Mouse (Mus musculus) limb, embryonic 12.5 days (tissue): ENCODE results near the gene Camkk2. TPM values are rescaled to one million over a fixed set of nuclear protein-coding genes. Genes with fewer than 3 reads are reported as not detected.
A peak's percentile ranks its signal among the peaks of the same experiment; 100 is the strongest.

Experiments
- ATAC-seq: fragments of 200-750 bp; cut with Nextera tagmentation; 2 replicates; pipeline ENCODE4 v1.8.0; 2017; ENCODE audit warnings: low read depth, moderate TSS enrichment; ENCODE audit not compliant: insufficient number of reproducible peaks, insufficient read depth, low FRiP score, low TSS enrichment
- H3K27ac ChIP-seq: fragments of 300-500 bp; sonication (generic); 2 replicates; pipeline ENCODE4 v1.5.1; 2016; ENCODE audit warnings: mild to moderate bottlenecking, moderate library complexity
- H3K27me3 ChIP-seq: fragments of 300-500 bp; sonication (generic); 2 replicates; pipeline ENCODE4 v1.6.1; 2016; ENCODE audit warnings: mild to moderate bottlenecking, moderate library complexity
- H3K36me3 ChIP-seq: fragments of 300-500 bp; sonication (generic); 2 replicates; pipeline ENCODE4 v1.6.1; 2016; ENCODE audit warnings: mild to moderate bottlenecking, moderate library complexity
- H3K4me1 ChIP-seq: fragments of 300-500 bp; sonication (generic); replicated peaks from 2 replicates; pipeline ENCODE4 v1.6.1; 2016
- H3K4me2 ChIP-seq: fragments of 300-500 bp; sonication (generic); 2 replicates; pipeline ENCODE4 v1.6.1; 2016; ENCODE audit warnings: mild to moderate bottlenecking, moderate library complexity
- H3K4me3 ChIP-seq: fragments of 300-500 bp; sonication (generic); replicated peaks from 2 replicates; pipeline ENCODE4 v1.5.1; 2016; ENCODE audit warnings: mild to moderate bottlenecking
- H3K9ac ChIP-seq: fragments of 300-500 bp; sonication (generic); replicated peaks from 2 replicates; pipeline ENCODE4 v1.6.1; 2016; ENCODE audit warnings: mild to moderate bottlenecking, moderate library complexity
- H3K9me3 ChIP-seq: fragments of 300-500 bp; sonication (generic); 2 replicates; pipeline ENCODE4 v1.6.1; 2016; ENCODE audit warnings: mild to moderate bottlenecking, moderate library complexity
- WGBS: fragments of 180-500 bp; shearing (Covaris S2); methylation state at CpG from one replicate; pipeline ENCODE4 v1.1.7; 2016; 5-methylcytosine and 5-hydroxymethylcytosine counted together
- polyA plus RNA-seq: library from polyadenylated mRNA; unstranded; fragments of >200 nt; fragmentation: Nextera tagmentation; extraction: Ambion mirVana; gene quantifications from 2 replicates; pipeline ENCODE4 v1.2.1, GENCODE M21; 2016

Gene Camkk2
- polyA plus RNA-seq, 1 experiment from 2014 or later: 38.0 TPM

DNA sequence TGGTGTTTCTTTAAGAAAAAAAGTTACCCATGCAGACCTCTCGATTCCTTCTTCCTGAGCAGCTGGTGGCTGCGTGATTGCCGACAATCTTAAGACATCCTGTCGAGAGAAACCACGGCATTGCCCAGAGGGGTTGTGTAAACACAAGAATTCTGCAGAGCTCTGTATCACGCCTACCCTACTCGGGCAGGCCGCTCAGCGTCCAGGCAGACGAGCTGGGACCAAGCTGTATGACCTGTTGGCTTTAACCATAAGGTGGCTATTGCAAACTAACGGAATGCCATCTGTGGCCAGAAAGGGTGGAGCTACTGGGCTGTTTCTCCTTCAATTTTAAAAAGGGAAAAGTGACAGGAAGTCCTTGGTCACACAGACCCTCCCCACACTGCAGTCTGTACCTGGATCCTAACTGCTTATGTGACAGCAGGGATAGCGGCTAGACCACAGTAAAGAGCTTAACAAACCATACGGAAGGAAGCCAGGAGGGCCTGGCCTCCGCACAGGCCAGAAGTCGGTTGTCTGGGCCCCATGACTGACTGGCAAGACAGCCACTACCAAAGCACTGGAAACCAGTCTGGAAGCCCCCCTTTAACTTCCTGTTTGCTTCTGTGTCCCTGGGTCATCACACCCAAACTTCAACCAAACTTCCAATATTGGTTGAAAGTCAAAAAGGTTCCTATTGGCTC is 47.1 kb downstream of the Camkk2 start:
- no peak for ATAC-seq
- no peak overlapping the region for H3K4me3 ChIP-seq
- H3K9ac ChIP-seq: no peak overlapping the region
- H3K4me2 ChIP-seq: peak overlapping the region; percentile 28
- H3K36me3 ChIP-seq: peaks cover 15% of the 10 kb centered on the region
- H3K27ac ChIP-seq: peak overlapping the region; percentile 84
- H3K4me1 ChIP-seq: peaks cover 23% of the 10 kb centered on the region
- H3K27me3 ChIP-seq: no peaks in the 10 kb centered on the region
- no peaks in the 10 kb centered on the region for H3K9me3 ChIP-seq
- 27% methylated on average over 15 of the region's 15 CpGs for WGBS

DNA sequence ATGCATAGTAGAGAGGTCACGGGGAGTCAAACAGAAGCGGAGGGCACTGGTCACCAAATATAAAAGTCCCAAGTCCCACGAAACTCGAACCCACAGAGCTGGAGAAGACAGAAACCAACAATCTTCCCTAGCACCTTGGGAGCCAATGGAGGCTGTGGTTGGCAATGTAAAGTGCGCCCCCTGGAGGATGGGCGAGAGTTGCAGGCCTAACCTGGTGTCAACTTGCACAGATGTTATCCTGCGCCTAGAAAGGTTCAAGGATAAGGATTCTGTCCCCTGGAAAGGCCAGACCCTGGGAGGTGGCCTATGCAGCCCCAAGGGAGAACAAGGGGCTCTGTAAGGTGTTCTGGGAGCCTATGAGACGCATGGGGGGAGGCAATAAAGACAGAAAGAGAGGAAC is 47.9 kb downstream of the Camkk2 start:
- peaks cover 6% of the 10 kb centered on the region; the same call in 1 of the 2 replicates for H3K36me3 ChIP-seq
- no peaks in the 10 kb centered on the region for H3K9me3 ChIP-seq
- 67% methylated on average over 8 of the region's 8 CpGs for WGBS
- peak overlapping the region; percentile 84 for H3K27ac ChIP-seq
- peaks cover 23% of the 10 kb centered on the region for H3K4me1 ChIP-seq
- H3K9ac ChIP-seq: no peak overlapping the region
- 0 out of 2 replicates have a peak overlapping the region, but pooled peaks have one; percentile 28 for H3K4me2 ChIP-seq
- H3K4me3 ChIP-seq: no peak overlapping the region
- no peak for ATAC-seq
- no peaks in the 10 kb centered on the region for H3K27me3 ChIP-seq

DNA sequence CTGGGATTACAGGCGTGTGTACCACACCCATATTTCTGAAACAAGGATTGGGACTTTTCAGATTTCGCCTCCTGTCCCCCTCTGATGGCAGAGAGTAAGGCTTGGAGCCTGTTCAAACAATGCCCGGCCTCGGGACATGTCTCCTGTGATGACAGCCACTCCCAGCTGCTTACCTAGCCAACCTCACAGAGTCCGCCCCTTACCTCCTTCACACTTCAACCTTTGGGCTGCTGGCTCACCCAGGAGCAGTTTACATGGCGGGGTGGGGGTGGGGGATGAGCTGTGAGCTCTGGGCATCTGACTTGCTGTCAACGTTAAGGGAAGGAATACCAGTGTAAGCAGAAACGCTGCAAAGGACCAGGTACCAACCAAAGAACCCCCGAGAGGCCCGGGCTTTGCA is 48.4 kb downstream of the Camkk2 start:
- no peak overlapping the region for H3K4me3 ChIP-seq
- WGBS: 80% methylated on average over 10 of the region's 10 CpGs
- H3K36me3 ChIP-seq: peaks cover 6% of the 10 kb centered on the region; the same call in 1 of the 2 replicates
- no peaks in the 10 kb centered on the region for H3K27me3 ChIP-seq
- H3K9ac ChIP-seq: no peak overlapping the region
- H3K27ac ChIP-seq: no peak overlapping the region
- no peaks in the 10 kb centered on the region for H3K9me3 ChIP-seq
- ATAC-seq: no peak
- H3K4me1 ChIP-seq: peaks cover 24% of the 10 kb centered on the region
- no peak overlapping the region for H3K4me2 ChIP-seq

DNA sequence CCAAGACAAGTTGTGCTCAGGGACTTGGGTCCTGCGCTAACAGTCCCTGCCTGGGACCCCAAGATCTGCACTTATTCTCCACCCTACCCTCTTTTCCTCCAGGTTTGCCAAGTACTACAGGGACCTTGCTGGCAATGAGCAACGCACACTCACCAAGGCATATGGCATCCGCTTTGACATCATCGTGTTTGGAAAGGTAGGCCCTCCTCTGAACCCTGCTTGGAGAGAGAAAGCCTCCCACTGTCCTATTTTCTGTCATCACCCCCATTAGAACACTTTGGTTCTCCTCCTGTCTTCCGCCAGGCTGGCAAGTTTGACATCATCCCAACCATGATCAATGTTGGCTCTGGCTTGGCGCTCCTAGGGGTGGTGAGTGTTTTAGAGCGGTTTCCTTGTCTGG is 52.1 kb downstream of the Camkk2 start:
- Histone ChIP-seq H3K4me2 (no peak overlapping the region), H3K4me3 (no peak overlapping the region), H3K27ac (no peak overlapping the region), H3K27me3 (no peaks in the 10 kb centered on the region), H3K36me3 (peaks cover 6% of the 10 kb centered on the region; the same call in 1 of the 2 replicates), H3K9me3 (no peaks in the 10 kb centered on the region), H3K4me1 (peaks cover 11% of the 10 kb centered on the region), H3K9ac (no peak overlapping the region)
- no peak for ATAC-seq
- WGBS: 92% methylated on average over 7 of the region's 7 CpGs

DNA sequence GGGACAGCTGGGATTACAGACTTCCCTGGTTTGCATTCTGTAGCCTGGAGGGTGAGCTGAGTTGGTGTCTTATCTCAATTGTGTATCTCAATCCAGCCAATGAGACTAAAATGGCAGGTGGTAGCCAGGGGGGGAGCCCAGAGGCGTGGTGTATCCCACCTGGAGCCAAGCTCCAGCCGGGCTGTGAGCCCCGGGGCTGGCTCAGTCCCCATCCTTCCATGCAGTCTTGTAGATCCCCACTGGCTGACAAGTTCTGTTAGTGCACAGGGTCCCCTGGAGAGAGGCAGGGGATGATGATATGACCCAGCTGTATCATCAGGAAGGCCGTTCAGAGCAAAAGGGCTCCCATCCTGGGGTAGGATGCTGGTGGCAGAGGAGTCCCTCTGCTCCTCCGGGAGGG is 52.6 kb downstream of the Camkk2 start:
- no peak overlapping the region for H3K9ac ChIP-seq
- no peaks in the 10 kb centered on the region for H3K9me3 ChIP-seq
- H3K4me2 ChIP-seq: no peak overlapping the region
- 79% methylated on average over 5 of the region's 5 CpGs for WGBS
- H3K27ac ChIP-seq: no peak overlapping the region
- ATAC-seq: no peak
- no peak overlapping the region for H3K4me3 ChIP-seq
- no peaks in the 10 kb centered on the region for H3K27me3 ChIP-seq
- H3K4me1 ChIP-seq: peaks cover 6% of the 10 kb centered on the region
- peaks cover 6% of the 10 kb centered on the region; the same call in 1 of the 2 replicates for H3K36me3 ChIP-seq

DNA sequence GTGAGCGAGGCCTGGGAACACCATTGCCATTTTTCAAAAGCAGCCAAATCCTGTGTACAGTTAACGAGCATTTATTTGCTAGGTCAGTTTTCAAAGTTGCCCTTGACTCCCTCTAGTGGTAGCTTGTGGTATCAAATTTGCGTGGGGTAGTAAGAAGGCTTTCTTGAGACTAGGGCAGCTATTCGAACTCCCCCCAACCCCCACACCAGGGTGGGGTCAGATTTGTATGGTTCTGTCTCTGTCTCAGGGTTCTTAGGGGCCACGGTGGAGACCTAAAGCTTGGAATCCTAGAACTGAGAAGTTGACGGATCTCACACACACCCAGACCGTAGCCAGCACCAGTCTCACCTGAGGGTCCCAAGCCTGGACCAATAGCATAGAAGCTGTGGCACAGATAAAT is 53.1 kb downstream of the Camkk2 start:
- 0 out of 2 replicates have a peak, but pooled peaks cover 3% of the 10 kb centered on the region for H3K4me1 ChIP-seq
- whole genome bisulfite sequencing: 21% methylated on average over 7 of the region's 7 CpGs
- 0 out of 2 replicates have a peak, but pooled peaks have one; percentile 47 for ATAC-seq

DNA sequence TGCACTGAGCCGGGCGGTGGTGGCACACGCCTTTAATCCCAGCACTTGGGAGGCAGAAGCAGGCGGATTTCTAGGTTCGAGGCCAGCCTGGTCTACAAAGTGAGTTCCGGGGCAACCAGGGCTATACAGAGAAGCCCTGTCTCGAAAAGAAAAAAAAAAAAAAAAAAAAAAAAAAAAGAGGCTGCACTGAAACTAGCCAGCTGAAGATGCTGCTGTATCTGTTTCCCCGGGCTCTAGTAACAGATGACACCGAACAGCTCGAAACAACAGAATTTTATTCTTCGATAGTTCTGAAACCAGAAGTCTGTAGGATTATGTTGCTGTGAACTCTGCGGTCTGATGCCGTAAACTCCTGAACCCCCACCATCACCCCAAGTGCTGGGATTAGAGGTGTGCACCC is 53.8 kb downstream of the Camkk2 start:
- Histone ChIP-seq H3K9ac (no peak overlapping the region), H3K4me3 (no peak overlapping the region), H3K36me3 (peaks cover 2% of the 10 kb centered on the region; the same call in 1 of the 2 replicates), H3K4me1 (0 out of 2 replicates have a peak, but pooled peaks cover 3% of the 10 kb centered on the region), H3K27ac (no peak overlapping the region), H3K9me3 (no peaks in the 10 kb centered on the region), H3K27me3 (no peaks in the 10 kb centered on the region), H3K4me2 (no peak overlapping the region)
- 89% methylated on average over 13 of the region's 13 CpGs for WGBS
- ATAC-seq: no peak

More for the DNA sequence above, 53.1 kb downstream of the Camkk2 start:
- H3K9ac ChIP-seq: no peak overlapping the region
- no peak overlapping the region for H3K4me2 ChIP-seq
- H3K9me3 ChIP-seq: no peaks in the 10 kb centered on the region
- H3K36me3 ChIP-seq: peaks cover 6% of the 10 kb centered on the region; the same call in 1 of the 2 replicates
- no peak overlapping the region for H3K4me3 ChIP-seq
- H3K27ac ChIP-seq: no peak overlapping the region
- H3K27me3 ChIP-seq: no peaks in the 10 kb centered on the region

DNA sequence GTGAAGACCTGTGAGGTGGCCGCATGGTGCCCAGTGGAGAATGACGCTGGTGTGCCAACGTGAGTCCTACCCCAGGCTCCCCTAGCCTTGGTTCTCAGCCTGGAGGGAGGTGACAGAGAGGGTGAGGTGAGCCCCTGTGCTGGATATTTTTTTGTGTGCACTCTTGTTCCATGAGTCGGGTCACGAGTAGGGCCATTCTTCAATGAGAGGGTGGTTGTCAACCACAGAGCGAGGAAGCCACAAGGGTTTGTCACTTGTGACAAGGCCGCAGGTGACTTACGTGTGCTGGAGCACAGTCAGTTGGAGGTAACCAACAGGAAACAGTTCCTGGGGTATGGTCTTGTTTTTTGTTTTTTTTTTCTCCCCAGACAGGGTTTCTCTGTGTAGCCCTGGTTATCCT is 60.0 kb downstream of the Camkk2 start:
- no peak overlapping the region for H3K9ac ChIP-seq
- no peak overlapping the region for H3K27ac ChIP-seq
- no peak overlapping the region for H3K4me3 ChIP-seq
- H3K36me3 ChIP-seq: no peaks in the 10 kb centered on the region
- WGBS: 91% methylated on average over 8 of the region's 8 CpGs
- no peak overlapping the region for H3K4me2 ChIP-seq
- no peaks in the 10 kb centered on the region for H3K27me3 ChIP-seq
- 0 out of 2 replicates have a peak, but pooled peaks cover 3% of the 10 kb centered on the region for H3K4me1 ChIP-seq
- peaks cover 3% of the 10 kb centered on the region; the same call in 1 of the 2 replicates for H3K9me3 ChIP-seq
- no peak for ATAC-seq

DNA sequence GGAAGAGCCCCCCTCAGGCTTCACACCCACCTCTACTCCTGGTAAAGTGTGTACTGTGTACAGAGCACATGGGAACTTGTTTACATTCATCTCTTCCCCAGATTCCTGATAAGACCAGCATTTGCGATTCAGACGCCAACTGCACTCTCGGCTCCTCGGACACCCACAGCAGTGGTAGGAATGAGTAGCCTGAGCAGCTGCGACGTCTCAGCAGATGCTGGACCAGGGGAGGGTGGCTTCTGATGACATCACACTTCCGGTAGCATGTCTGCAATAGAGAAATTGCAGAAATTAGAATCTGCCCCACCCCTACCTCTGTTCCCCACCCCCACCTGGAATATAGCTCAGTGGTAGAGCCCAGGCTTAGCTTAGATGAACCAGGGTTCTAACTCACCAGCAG is 60.8 kb downstream of the Camkk2 start:
- no peak overlapping the region for H3K9ac ChIP-seq
- no peak overlapping the region for H3K4me3 ChIP-seq
- no peaks in the 10 kb centered on the region for H3K36me3 ChIP-seq
- no peaks in the 10 kb centered on the region for H3K27me3 ChIP-seq
- no peak overlapping the region for H3K27ac ChIP-seq
- peaks cover 3% of the 10 kb centered on the region; the same call in 1 of the 2 replicates for H3K9me3 ChIP-seq
- no peak overlapping the region for H3K4me2 ChIP-seq
- H3K4me1 ChIP-seq: 0 out of 2 replicates have a peak, but pooled peaks cover 3% of the 10 kb centered on the region
- 76% methylated on average over 7 of the region's 7 CpGs for WGBS
- no peak for ATAC-seq

DNA sequence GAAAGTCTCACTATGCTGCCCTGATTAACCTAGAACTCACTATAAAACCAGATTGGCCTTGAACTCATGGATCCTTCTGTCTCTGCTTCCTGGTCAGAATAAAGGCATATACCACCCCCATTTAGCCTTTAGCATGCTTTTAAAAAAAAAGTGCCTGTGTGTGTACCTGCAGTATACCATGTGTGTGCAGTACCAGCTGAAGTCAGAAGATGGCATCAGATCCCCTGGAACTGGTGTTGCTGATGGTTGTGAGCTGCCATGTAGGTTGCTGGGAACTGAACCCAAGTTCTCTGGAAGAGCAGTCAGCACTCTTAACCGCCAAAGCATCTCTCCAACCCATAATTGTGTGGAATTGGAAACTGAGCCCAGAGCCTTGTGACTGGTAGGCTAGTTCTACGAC is 62.4 kb downstream of the Camkk2 start:
- ATAC-seq: no peak
- H3K36me3 ChIP-seq: no peaks in the 10 kb centered on the region
- WGBS: 97% methylated on average over 2 of the region's 2 CpGs
- no peaks in the 10 kb centered on the region for H3K27me3 ChIP-seq
- H3K9ac ChIP-seq: no peak overlapping the region
- H3K4me3 ChIP-seq: no peak overlapping the region
- 0 out of 2 replicates have a peak, but pooled peaks cover 3% of the 10 kb centered on the region for H3K4me1 ChIP-seq
- no peak overlapping the region for H3K4me2 ChIP-seq
- H3K27ac ChIP-seq: no peak overlapping the region
- peaks cover 3% of the 10 kb centered on the region; the same call in 1 of the 2 replicates for H3K9me3 ChIP-seq

DNA sequence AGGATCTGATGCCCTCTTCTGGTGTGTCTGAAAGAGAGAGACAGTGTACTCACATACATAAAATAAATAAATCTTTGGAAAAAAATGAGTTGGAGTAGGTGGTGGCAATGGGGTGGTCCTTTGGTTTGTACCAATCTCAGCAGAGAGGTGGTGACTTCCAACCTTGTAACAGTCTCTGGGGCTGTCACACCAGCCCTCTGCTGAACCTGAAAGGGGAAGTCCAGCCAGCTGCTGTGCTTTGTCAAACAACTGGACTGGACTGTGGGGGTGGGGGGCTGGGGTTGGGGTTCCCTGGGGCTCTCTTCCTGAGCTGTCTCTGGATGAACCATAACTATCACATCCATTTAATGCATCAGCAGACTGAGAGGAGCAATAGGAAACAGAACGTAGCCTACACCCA is 63.5 kb downstream of the Camkk2 start:
- H3K4me2 ChIP-seq: no peak overlapping the region
- no peaks in the 10 kb centered on the region for H3K36me3 ChIP-seq
- ATAC-seq: no peak
- peaks cover 3% of the 10 kb centered on the region; the same call in 1 of the 2 replicates for H3K9me3 ChIP-seq
- H3K4me3 ChIP-seq: no peak overlapping the region
- H3K4me1 ChIP-seq: 0 out of 2 replicates have a peak, but pooled peaks cover 3% of the 10 kb centered on the region
- H3K27ac ChIP-seq: no peak overlapping the region
- 74% methylated on average over 1 of the region's 1 CpGs for WGBS
- no peak overlapping the region for H3K9ac ChIP-seq
- no peaks in the 10 kb centered on the region for H3K27me3 ChIP-seq
